Comparison of ENCODE assay signal across 25 mouse cellular contexts in genomic region chr12:14687263-14687662, GRCm38 (mm10).
DNase-seq lines count a peak whose midpoint lies in the region; ATAC-seq and TF ChIP-seq lines count a peak whose summit lies in the region.
"Had no signal": no experiment of that assay in that cellular context is flagged by ENCODE, and none has a peak within 500 bp of the region (broad histone marks: within the 10 kb centered on the region; RNA-seq: fewer than 3 reads in every experiment).

No protein-coding gene starts in this region.

- no peak overlapping the region for H3K9ac ChIP-seq in neural tube, embryonic 15.5 days (replicated peaks)
- H3K9ac ChIP-seq: embryonic facial prominence, embryonic 12.5 days; forebrain, embryonic 12.5 days; stomach, embryonic 15.5 days had no signal

- 90% methylated on average over 5 of the region's 5 CpGs for WGBS in neural tube, embryonic 15.5 days

- intact Hi-C loops in left cerebral cortex, postnatal 25 days (cut with DNase I) = no loop called here

- ATAC-seq in neural tube, embryonic 15.5 days (ENCODE audit: low FRiP score) = no peak
- ATAC-seq: hindbrain, postnatal 0 days; intestine, embryonic 16.5 days; lung, postnatal 0 days had no signal

- DNase-seq in frontal cortex, postnatal 25 days (ENCODE audit: low spot score in 2 of 2) = peak; percentile 5 to 6
- peak; percentile 4 to 93 for DNase-seq in left cerebral cortex, postnatal 25 days (ENCODE audit: low spot score in 2 of 2)
- DNase-seq in right cerebral cortex, postnatal 36 days (ENCODE audit: low spot score in 2 of 2) = peak; percentile 8 to 71
- DNase-seq in kidney, postnatal 10 days = no peak
- DNase-seq in layer of hippocampus, postnatal 25 days (ENCODE audit: extremely low spot score in 1 of 2, low spot score in 1 of 2) = no peak
- DNase-seq: adrenal gland, postnatal 36 days; cerebellum, adult 11 months; cerebellum, adult 9-11 months; gastrocnemius, postnatal 14 days; heart, adult 11 months; kidney, adult 9 months; kidney, postnatal 36 days; thymus, adult 2 months had no signal

- H3K4me2 ChIP-seq in neural tube, embryonic 15.5 days = no peak overlapping the region
- H3K4me2 ChIP-seq: embryonic facial prominence, embryonic 12.5 days; forebrain, embryonic 12.5 days; heart, embryonic 11.5 days; stomach, embryonic 15.5 days had no signal

- no peaks in the 10 kb centered on the region for H3K27me3 ChIP-seq in neural tube, embryonic 15.5 days (replicated peaks)
- H3K27me3 ChIP-seq: embryonic facial prominence, embryonic 12.5 days; forebrain, embryonic 12.5 days; stomach, embryonic 15.5 days had no signal

- H3K4me1 ChIP-seq in cortical plate, adult 2 months (ENCODE audit: control insufficient read depth, insufficient read depth, low read length) = no peaks in the 10 kb centered on the region; the same call in 1 of the 2 replicates
- no peaks in the 10 kb centered on the region for H3K4me1 ChIP-seq in neural tube, embryonic 15.5 days
- H3K4me1 ChIP-seq: embryonic facial prominence, embryonic 12.5 days; forebrain, embryonic 12.5 days; hindbrain, embryonic 10.5 days; limb, embryonic 10.5 days; midbrain, embryonic 10.5 days; stomach, embryonic 15.5 days had no signal

- no peaks in the 10 kb centered on the region for H3K9me3 ChIP-seq in neural tube, embryonic 15.5 days (replicated peaks)
- H3K9me3 ChIP-seq: embryonic facial prominence, embryonic 12.5 days; forebrain, embryonic 12.5 days; hindbrain, embryonic 10.5 days; limb, embryonic 10.5 days; midbrain, embryonic 10.5 days; stomach, embryonic 15.5 days had no signal

- no peak for TF ChIP-seq POLR2A in cortical plate, adult 2 months (IDR thresholded peaks at IDR 0.05; ENCODE audit: extremely low read depth, insufficient read depth, low read length)

- H3K36me3 ChIP-seq in neural tube, embryonic 15.5 days = no peaks in the 10 kb centered on the region
- H3K36me3 ChIP-seq: embryonic facial prominence, embryonic 12.5 days; forebrain, embryonic 12.5 days; hindbrain, embryonic 10.5 days; limb, embryonic 10.5 days; midbrain, embryonic 10.5 days; stomach, embryonic 15.5 days had no signal

- H3K4me3 ChIP-seq in cortical plate, adult 2 months (ENCODE audit: insufficient read depth, low read length) = no peak overlapping the region
- H3K4me3 ChIP-seq in neural tube, embryonic 15.5 days (replicated peaks) = no peak overlapping the region
- H3K4me3 ChIP-seq: embryonic facial prominence, embryonic 12.5 days; forebrain, embryonic 12.5 days; hindbrain, embryonic 10.5 days; limb, embryonic 10.5 days; midbrain, embryonic 10.5 days; stomach, embryonic 15.5 days had no signal

- peak overlapping the region; percentile 73; the same call in 1 of the 2 replicates for H3K27ac ChIP-seq in cortical plate, adult 2 months (ENCODE audit: insufficient read depth, low read length)
- H3K27ac ChIP-seq in neural tube, embryonic 15.5 days (replicated peaks) = no peak overlapping the region
- H3K27ac ChIP-seq: embryonic facial prominence, embryonic 12.5 days; forebrain, embryonic 12.5 days; hindbrain, embryonic 10.5 days; hindbrain, postnatal 0 days; limb, embryonic 10.5 days; midbrain, embryonic 10.5 days; stomach, embryonic 15.5 days had no signal

- TF ChIP-seq CTCF in cortical plate, adult 2 months (IDR thresholded peaks at IDR 0.05; ENCODE audit: extremely low read depth, insufficient read depth, low read length) = no peak

Comparison
In these comparisons a context has a peak if more than half of its experiments do, and no peak if none do; other contexts are left out.
1. DNase-seq: peak in frontal cortex, postnatal 25 days (2 of 2), left cerebral cortex, postnatal 25 days (2 of 2) and right cerebral cortex, postnatal 36 days (2 of 2); none in kidney, postnatal 10 days (single experiment) and layer of hippocampus, postnatal 25 days (0 of 2).